Mouse (Mus musculus) adrenal gland, adult 8-10 months (tissue): ENCODE data around the gene Rgs7bp. TPM values are rescaled to one million over a fixed set of nuclear protein-coding genes. Genes with fewer than 3 reads are reported as not detected.
"Not testable (repeated sequence)": the region's sequence is repeated elsewhere in the genome, so short reads cannot be mapped to it uniquely, and the experiment has no call there.

Experiments
- DNase-seq: peaks from one replicate; pipeline ENCODE4 v3.0.0; 2022
- total RNA-seq, 4 experiments: library from RNA; stranded (reverse); gene quantifications; 2 replicates each; pipeline ENCODE4 v1.2.4; 2022

Gene Rgs7bp
- total RNA-seq, 4 experiments from 2014 or later: 1.7 to 3.2 (median 1.9) TPM

- DNase-seq: no peak
Observed at GRCm38 (mm10) chr13:104931635-104932532, 122.8 kb downstream of the Rgs7bp start.

GRCm38 (mm10) chr13:104930814-104931213 is 123.9 kb downstream of the Rgs7bp start:
- no peak for DNase-seq

GRCm38 (mm10) chr13:104918663-104919062 is 136.1 kb downstream of the Rgs7bp start:
- no peak for DNase-seq

- not testable (repeated sequence) for DNase-seq
Observed at GRCm38 (mm10) chr13:104916771-104917170, 138.0 kb downstream of the Rgs7bp start.

- DNase-seq: no peak
Observed at GRCm38 (mm10) chr13:104916106-104916505, 138.6 kb downstream of the Rgs7bp start.

- DNase-seq: no peak
Observed at GRCm38 (mm10) chr13:104914288-104914895, 140.3 kb downstream of the Rgs7bp start.

GRCm38 (mm10) chr13:104911626-104912025 is 143.1 kb downstream of the Rgs7bp start:
- DNase-seq: not testable (repeated sequence)

- DNase-seq: not testable (repeated sequence)
Observed at GRCm38 (mm10) chr13:104911006-104911405, 143.7 kb downstream of the Rgs7bp start.

- DNase-seq: no peak
Observed at GRCm38 (mm10) chr13:104908691-104909090, 146.0 kb downstream of the Rgs7bp start.

Other genes starting within 250 kb of the Rgs7bp start
- 10 to 100 TPM; 17.8 to 32.6 (median 24.4) TPM for gene Cwc27, start 237.8 kb downstream of the Rgs7bp start, total RNA-seq
- not detected for gene Shisal2b, start 191.0 kb downstream of the Rgs7bp start, total RNA-seq
- gene 4933425L06Rik, start 27.2 kb upstream of the Rgs7bp start, total RNA-seq: not detected
- gene Rnf180, start 239.9 kb upstream of the Rgs7bp start, total RNA-seq: 10 to 100 TPM in 2 of 4 experiments, 1 to 10 TPM in 2; 4.7 to 15.5 (median 9.9) TPM